Mouse (Mus musculus): ENCODE results near the gene Slc25a34. TPM values are rescaled to one million over a fixed set of nuclear protein-coding genes. Genes with fewer than 3 reads are reported as not detected.

Slc25a34 gene
- total RNA-seq, 2 experiments from 2014 or later = 13.3 to 15.7 TPM

- DNase-seq (ENCODE audit: low spot score) = no peak
Measured at GRCm38 (mm10) chr4:141591547-141591946, 32.1 kb downstream of the Slc25a34 start.

GRCm38 (mm10) chr4:141583919-141584318 lies 39.7 kb downstream of the Slc25a34 start:
- no peak for DNase-seq (ENCODE audit: low spot score)

GRCm38 (mm10) chr4:141581051-141581450 lies 42.6 kb downstream of the Slc25a34 start:
- no peak for DNase-seq (ENCODE audit: low spot score)

- DNase-seq (ENCODE audit: low spot score) = no peak
Measured at GRCm38 (mm10) chr4:141578833-141579232, 44.8 kb downstream of the Slc25a34 start.

GRCm38 (mm10) chr4:141576877-141577276 lies 46.7 kb downstream of the Slc25a34 start:
- DNase-seq (ENCODE audit: low spot score) = no peak

- DNase-seq (ENCODE audit: low spot score) = no peak
Measured at GRCm38 (mm10) chr4:141576404-141576803, 47.2 kb downstream of the Slc25a34 start.

GRCm38 (mm10) chr4:141574789-141575702 lies 48.6 kb downstream of the Slc25a34 start:
- DNase-seq (ENCODE audit: low spot score) = peak; percentile 86

GRCm38 (mm10) chr4:141573359-141573966 lies 50.2 kb downstream of the Slc25a34 start:
- DNase-seq (ENCODE audit: low spot score) = peak; percentile 47

GRCm38 (mm10) chr4:141572668-141573358 lies 50.8 kb downstream of the Slc25a34 start:
- DNase-seq (ENCODE audit: low spot score) = no peak

GRCm38 (mm10) chr4:141571934-141572333 lies 51.7 kb downstream of the Slc25a34 start:
- no peak for DNase-seq (ENCODE audit: low spot score)

GRCm38 (mm10) chr4:141571337-141571739 lies 52.3 kb downstream of the Slc25a34 start:
- DNase-seq (ENCODE audit: low spot score) = peak; percentile 30

- no peak for DNase-seq (ENCODE audit: low spot score)
Measured at GRCm38 (mm10) chr4:141570821-141571220, 52.8 kb downstream of the Slc25a34 start.

- peak; percentile 50 for DNase-seq (ENCODE audit: low spot score)
Measured at GRCm38 (mm10) chr4:141570004-141570403, 53.6 kb downstream of the Slc25a34 start.

- DNase-seq (ENCODE audit: low spot score) = no peak
Measured at GRCm38 (mm10) chr4:141568966-141569365, 54.7 kb downstream of the Slc25a34 start.

Other genes with a start within 250 kb of the Slc25a34 start
- gene Clcnka, start 225.1 kb downstream of the Slc25a34 start, total RNA-seq (2021) = not detected
- under 1 TPM in 1 of 2 experiments, not detected in 1; 0.40 TPM for gene Clcnkb, start 207.8 kb downstream of the Slc25a34 start, total RNA-seq (2021)
- 100 to 1,000 TPM; 331 to 560 TPM for gene Hspb7, start 203.0 kb downstream of the Slc25a34 start, total RNA-seq (2021)
- gene Srarp, start 187.7 kb downstream of the Slc25a34 start, total RNA-seq (2021) = 1 to 10 TPM in 1 of 2 experiments, under 1 TPM in 1; 0.87 to 1.0 TPM
- gene Zbtb17, start 179.2 kb downstream of the Slc25a34 start, total RNA-seq (2021) = 10 to 100 TPM; 29.2 to 32.2 TPM
- gene Spen, start 85.2 kb downstream of the Slc25a34 start, total RNA-seq (2021) = 10 to 100 TPM; 21.4 to 21.9 TPM
- gene Fblim1, start 17.7 kb downstream of the Slc25a34 start, total RNA-seq (2021) = 1 to 10 TPM in 1 of 2 experiments, under 1 TPM in 1; 0.90 to 1.1 TPM
- under 1 TPM; 0.55 to 0.62 TPM for gene Tmem82, start 5.2 kb downstream of the Slc25a34 start, total RNA-seq (2021)
- gene Plekhm2, start 41.1 kb upstream of the Slc25a34 start, total RNA-seq (2021) = 10 to 100 TPM; 28.9 to 34.5 TPM
- 1 to 10 TPM; 4.1 to 5.2 TPM for gene Rsc1a1, start 61.8 kb upstream of the Slc25a34 start, total RNA-seq (2021)
- 10 to 100 TPM; 57.5 to 62.5 TPM for gene Ddi2, start 99.6 kb upstream of the Slc25a34 start, total RNA-seq (2021)
- gene Agmat, start 122.9 kb upstream of the Slc25a34 start, total RNA-seq (2021) = not detected
- gene Dnajc16, start 167.1 kb upstream of the Slc25a34 start, total RNA-seq (2021) = 10 to 100 TPM; 13.2 to 13.3 TPM
- gene Casp9, start 169.8 kb upstream of the Slc25a34 start, total RNA-seq (2021) = 1 to 10 TPM; 2.4 TPM
- under 1 TPM in 1 of 2 experiments, not detected in 1; 0.78 TPM for gene Cela2a, start 202.3 kb upstream of the Slc25a34 start, total RNA-seq (2021)
- not detected for gene Ctrc, start 222.5 kb upstream of the Slc25a34 start, total RNA-seq (2021)